Mouse (Mus musculus): ENCODE measurements around the gene Dst.

GRCm38 (mm10) chr1:34060446-34060845 is 152.4 kb downstream of the Dst start:
- no peak for TF ChIP-seq TAL1 (IDR thresholded peaks at IDR 0.05; ENCODE audit: low read length)
- TF ChIP-seq SMC3 (IDR thresholded peaks at IDR 0.05; ENCODE audit: low read depth, low read length) = no peak
- no peak for TF ChIP-seq MAZ (IDR thresholded peaks at IDR 0.05; ENCODE audit: low read depth, low read length)
- TF ChIP-seq GATA1 (IDR thresholded peaks at IDR 0.05; ENCODE audit: low read depth, low read length) = no peak
- TF ChIP-seq CTCF (IDR thresholded peaks at IDR 0.05 in 2 of 3, conservative IDR thresholded peaks at IDR 0.05 in 1 of 3; ENCODE audit: control insufficient read depth in 1 of 3, insufficient read depth in 1 of 3, low read depth in 2 of 3, low read length in 3 of 3, poor library complexity in 1 of 3, severe bottlenecking in 1 of 3) = no peak
- no peak for TF ChIP-seq ELF1 (IDR thresholded peaks at IDR 0.05; ENCODE audit: low read depth, low read length)
- no peak for TF ChIP-seq ZNF384 (IDR thresholded peaks at IDR 0.05; ENCODE audit: low read depth, low read length)

All from MEL (cell line).